Mouse (Mus musculus): Measurements from ENCODE around the gene Itga11. TPM values are rescaled to one million over a fixed set of nuclear protein-coding genes. Genes with fewer than 3 reads are reported as not detected.

Gene Itga11
- polyA plus RNA-seq, 1 experiment from 2014 or later = 2.5 TPM

- no peaks in the 10 kb centered on the region for H3K27me3 ChIP-seq (ENCODE audit: control insufficient read depth, insufficient read depth, low read length)
- H3K4me3 ChIP-seq (ENCODE audit: low read depth, low read length) = no peak overlapping the region
- H3K27ac ChIP-seq (replicated peaks; ENCODE audit: low read depth, low read length) = no peak overlapping the region
- H3K4me2 ChIP-seq (ENCODE audit: low read depth, low read length) = no peak overlapping the region
- H3K9me3 ChIP-seq (replicated peaks; ENCODE audit: control insufficient read depth, low read length) = no peaks in the 10 kb centered on the region
- WGBS = 51% methylated on average over 7 of the region's 7 CpGs
- no peak overlapping the region for H3K9ac ChIP-seq (replicated peaks; ENCODE audit: low read length)
- DNase-seq (ENCODE audit: low spot score) (peak; percentile 74), ATAC-seq (replicated peaks; ENCODE audit: insufficient number of reproducible peaks, low FRiP score, low TSS enrichment, low read depth) (no peak)
- no peaks in the 10 kb centered on the region for H3K36me3 ChIP-seq (replicated peaks; ENCODE audit: control insufficient read depth, insufficient read depth, low read depth, low read length)
- no peaks in the 10 kb centered on the region for H3K4me1 ChIP-seq (ENCODE audit: control insufficient read depth, insufficient read depth, low read length)
These were observed 67.1 kb downstream of the Itga11 start for GRCm38 (mm10) chr9:62744558-62745275.

GRCm38 (mm10) chr9:62746646-62747045 lies 69.0 kb downstream of the Itga11 start:
- no peak overlapping the region for H3K4me2 ChIP-seq (ENCODE audit: low read depth, low read length)
- no peak overlapping the region for H3K9ac ChIP-seq (replicated peaks; ENCODE audit: low read length)
- no peaks in the 10 kb centered on the region for H3K36me3 ChIP-seq (replicated peaks; ENCODE audit: control insufficient read depth, insufficient read depth, low read depth, low read length)
- ATAC-seq (replicated peaks; ENCODE audit: insufficient number of reproducible peaks, low FRiP score, low TSS enrichment, low read depth) = no peak
- no peaks in the 10 kb centered on the region for H3K9me3 ChIP-seq (replicated peaks; ENCODE audit: control insufficient read depth, low read length)
- H3K27ac ChIP-seq (replicated peaks; ENCODE audit: low read depth, low read length) = no peak overlapping the region
- DNase-seq (ENCODE audit: low spot score) = no peak
- 89% methylated on average over 6 of the region's 6 CpGs for WGBS
- H3K4me1 ChIP-seq (ENCODE audit: control insufficient read depth, insufficient read depth, low read length) = no peaks in the 10 kb centered on the region
- no peaks in the 10 kb centered on the region for H3K27me3 ChIP-seq (ENCODE audit: control insufficient read depth, insufficient read depth, low read length)
- H3K4me3 ChIP-seq (ENCODE audit: low read depth, low read length) = no peak overlapping the region

DNA sequence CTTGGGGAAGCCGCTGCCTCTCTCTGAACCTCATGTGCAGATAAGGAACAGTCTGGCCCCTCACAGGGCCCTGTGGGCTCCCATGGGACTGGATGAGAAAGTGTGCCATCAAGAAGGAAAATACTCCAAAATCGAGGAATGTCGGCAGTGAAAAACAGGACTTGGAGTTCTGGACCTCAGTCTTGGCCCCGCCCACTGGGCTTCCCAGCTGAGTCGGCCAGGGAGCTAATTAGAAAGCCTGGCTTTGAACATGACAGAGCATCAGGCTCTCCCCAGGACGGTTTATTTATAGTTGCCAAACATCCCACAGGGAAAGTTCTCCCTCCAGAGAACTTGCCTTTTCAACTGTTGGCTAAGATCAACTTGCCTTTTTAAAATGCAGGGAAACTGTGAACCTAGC lies 72.0 kb downstream of the Itga11 start:
- no peaks in the 10 kb centered on the region for H3K4me1 ChIP-seq (ENCODE audit: control insufficient read depth, insufficient read depth, low read length)
- H3K9ac ChIP-seq (replicated peaks; ENCODE audit: low read length) = no peak overlapping the region
- DNase-seq (ENCODE audit: low spot score) (no peak), ATAC-seq (replicated peaks; ENCODE audit: insufficient number of reproducible peaks, low FRiP score, low TSS enrichment, low read depth) (no peak)
- no peak overlapping the region for H3K4me2 ChIP-seq (ENCODE audit: low read depth, low read length)
- H3K9me3 ChIP-seq (replicated peaks; ENCODE audit: control insufficient read depth, low read length) = no peaks in the 10 kb centered on the region
- H3K4me3 ChIP-seq (ENCODE audit: low read depth, low read length) = no peak overlapping the region
- H3K36me3 ChIP-seq (replicated peaks; ENCODE audit: control insufficient read depth, insufficient read depth, low read depth, low read length) = no peaks in the 10 kb centered on the region
- H3K27me3 ChIP-seq (ENCODE audit: control insufficient read depth, insufficient read depth, low read length) = no peaks in the 10 kb centered on the region
- whole genome bisulfite sequencing = 62% methylated on average over 6 of the region's 6 CpGs
- no peak overlapping the region for H3K27ac ChIP-seq (replicated peaks; ENCODE audit: low read depth, low read length)

GRCm38 (mm10) chr9:62750381-62750780 lies 72.8 kb downstream of the Itga11 start:
- Histone ChIP-seq H3K9me3 (replicated peaks; ENCODE audit: control insufficient read depth, low read length) (no peaks in the 10 kb centered on the region), H3K9ac (replicated peaks; ENCODE audit: low read length) (no peak overlapping the region), H3K27ac (replicated peaks; ENCODE audit: low read depth, low read length) (no peak overlapping the region), H3K4me3 (ENCODE audit: low read depth, low read length) (no peak overlapping the region), H3K4me1 (ENCODE audit: control insufficient read depth, insufficient read depth, low read length) (no peaks in the 10 kb centered on the region), H3K36me3 (replicated peaks; ENCODE audit: control insufficient read depth, insufficient read depth, low read depth, low read length) (no peaks in the 10 kb centered on the region), H3K27me3 (ENCODE audit: control insufficient read depth, insufficient read depth, low read length) (no peaks in the 10 kb centered on the region), H3K4me2 (ENCODE audit: low read depth, low read length) (no peak overlapping the region)
- 87% methylated on average over 11 of the region's 11 CpGs for WGBS
- DNase-seq (ENCODE audit: low spot score) (no peak), ATAC-seq (replicated peaks; ENCODE audit: insufficient number of reproducible peaks, low FRiP score, low TSS enrichment, low read depth) (no peak)

GRCm38 (mm10) chr9:62758288-62758687 lies 80.7 kb downstream of the Itga11 start:
- no peak for DNase-seq (ENCODE audit: low spot score)
- Histone ChIP-seq H3K4me1 (ENCODE audit: control insufficient read depth, insufficient read depth, low read length) (no peaks in the 10 kb centered on the region), H3K9me3 (replicated peaks; ENCODE audit: control insufficient read depth, low read length) (no peaks in the 10 kb centered on the region), H3K4me2 (ENCODE audit: low read depth, low read length) (no peak overlapping the region), H3K27ac (replicated peaks; ENCODE audit: low read depth, low read length) (no peak overlapping the region), H3K27me3 (ENCODE audit: control insufficient read depth, insufficient read depth, low read length) (no peaks in the 10 kb centered on the region), H3K9ac (replicated peaks; ENCODE audit: low read length) (no peak overlapping the region), H3K36me3 (replicated peaks; ENCODE audit: control insufficient read depth, insufficient read depth, low read depth, low read length) (no peaks in the 10 kb centered on the region), H3K4me3 (ENCODE audit: low read depth, low read length) (no peak overlapping the region)
- WGBS = 88% methylated on average over 4 of the region's 4 CpGs
- ATAC-seq (replicated peaks; ENCODE audit: insufficient number of reproducible peaks, low FRiP score, low TSS enrichment, low read depth) = no peak

DNA sequence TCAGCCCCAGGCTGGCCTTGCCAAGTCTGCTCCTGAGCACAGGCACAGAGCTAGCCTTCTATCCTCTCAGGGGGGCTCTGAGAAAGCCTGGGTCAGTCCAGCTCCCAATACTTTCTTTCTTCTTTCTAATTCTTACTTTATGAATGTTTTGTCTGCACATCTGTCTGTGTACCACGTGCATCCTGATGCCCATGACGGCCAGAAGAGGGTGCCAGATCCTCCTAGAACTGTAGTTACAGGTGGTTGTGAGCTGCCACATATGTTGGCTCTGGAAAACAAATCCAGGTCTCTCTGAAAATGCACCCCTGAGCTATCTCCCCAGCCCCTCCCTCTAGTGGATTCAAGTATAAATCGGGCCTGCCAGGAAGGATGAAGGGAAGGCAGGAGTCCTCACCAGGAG lies 82.0 kb downstream of the Itga11 start:
- H3K4me3 ChIP-seq (ENCODE audit: low read depth, low read length) = no peak overlapping the region
- DNase-seq (ENCODE audit: low spot score) = no peak
- ATAC-seq (replicated peaks; ENCODE audit: insufficient number of reproducible peaks, low FRiP score, low TSS enrichment, low read depth) = no peak
- no peak overlapping the region for H3K4me2 ChIP-seq (ENCODE audit: low read depth, low read length)
- no peaks in the 10 kb centered on the region for H3K4me1 ChIP-seq (ENCODE audit: control insufficient read depth, insufficient read depth, low read length)
- no peaks in the 10 kb centered on the region for H3K27me3 ChIP-seq (ENCODE audit: control insufficient read depth, insufficient read depth, low read length)
- WGBS = 62% methylated on average over 3 of the region's 3 CpGs
- no peaks in the 10 kb centered on the region for H3K9me3 ChIP-seq (replicated peaks; ENCODE audit: control insufficient read depth, low read length)
- no peaks in the 10 kb centered on the region for H3K36me3 ChIP-seq (replicated peaks; ENCODE audit: control insufficient read depth, insufficient read depth, low read depth, low read length)
- no peak overlapping the region for H3K27ac ChIP-seq (replicated peaks; ENCODE audit: low read depth, low read length)
- H3K9ac ChIP-seq (replicated peaks; ENCODE audit: low read length) = no peak overlapping the region

- WGBS = 16% methylated on average over 13 of the region's 13 CpGs
- H3K27ac ChIP-seq (replicated peaks; ENCODE audit: low read depth, low read length) = no peak overlapping the region
- ATAC-seq (replicated peaks; ENCODE audit: insufficient number of reproducible peaks, low FRiP score, low TSS enrichment, low read depth) = no peak
- no peaks in the 10 kb centered on the region for H3K27me3 ChIP-seq (ENCODE audit: control insufficient read depth, insufficient read depth, low read length)
- H3K4me3 ChIP-seq (ENCODE audit: low read depth, low read length) = no peak overlapping the region
- no peak overlapping the region for H3K9ac ChIP-seq (replicated peaks; ENCODE audit: low read length)
- H3K36me3 ChIP-seq (replicated peaks; ENCODE audit: control insufficient read depth, insufficient read depth, low read depth, low read length) = no peaks in the 10 kb centered on the region
- DNase-seq (ENCODE audit: low spot score) = peak; percentile 38
- 0 out of 2 replicates have a peak overlapping the region, but pooled peaks have one; percentile 8 for H3K4me2 ChIP-seq (ENCODE audit: low read depth, low read length)
- H3K4me1 ChIP-seq (ENCODE audit: control insufficient read depth, insufficient read depth, low read length) = no peaks in the 10 kb centered on the region
- H3K9me3 ChIP-seq (replicated peaks; ENCODE audit: control insufficient read depth, low read length) = no peaks in the 10 kb centered on the region
These were observed 85.9 kb downstream of the Itga11 start for GRCm38 (mm10) chr9:62763478-62763877.

DNA sequence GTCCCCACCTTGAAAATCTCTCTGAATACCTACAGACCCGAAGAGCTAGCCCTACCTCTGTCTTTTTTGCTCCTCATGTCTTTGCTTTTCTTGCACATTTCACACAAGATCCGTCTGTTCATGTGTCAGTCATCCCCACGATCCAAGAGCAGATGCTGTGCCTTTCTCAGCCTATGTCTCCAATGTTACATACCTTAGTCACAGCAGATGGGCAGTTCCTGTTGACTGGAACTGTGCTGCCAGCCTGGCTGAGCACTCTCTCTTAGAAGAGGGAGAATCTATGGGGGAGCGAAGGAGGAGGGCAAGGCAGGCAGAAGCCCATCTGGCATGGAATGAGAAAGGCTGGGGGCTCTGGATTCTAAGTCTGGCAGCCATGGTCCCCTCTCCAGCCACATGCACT lies 87.7 kb downstream of the Itga11 start:
- Histone ChIP-seq H3K36me3 (replicated peaks; ENCODE audit: control insufficient read depth, insufficient read depth, low read depth, low read length) (no peaks in the 10 kb centered on the region), H3K4me2 (ENCODE audit: low read depth, low read length) (no peak overlapping the region), H3K27me3 (ENCODE audit: control insufficient read depth, insufficient read depth, low read length) (no peaks in the 10 kb centered on the region), H3K9me3 (replicated peaks; ENCODE audit: control insufficient read depth, low read length) (no peaks in the 10 kb centered on the region), H3K4me1 (ENCODE audit: control insufficient read depth, insufficient read depth, low read length) (no peaks in the 10 kb centered on the region), H3K9ac (replicated peaks; ENCODE audit: low read length) (no peak overlapping the region), H3K4me3 (ENCODE audit: low read depth, low read length) (no peak overlapping the region), H3K27ac (replicated peaks; ENCODE audit: low read depth, low read length) (no peak overlapping the region)
- DNase-seq (ENCODE audit: low spot score) (no peak), ATAC-seq (replicated peaks; ENCODE audit: insufficient number of reproducible peaks, low FRiP score, low TSS enrichment, low read depth) (no peak)
- WGBS = 74% methylated on average over 4 of the region's 4 CpGs

All from embryonic facial prominence, embryonic 11.5 days (tissue).